Mouse (Mus musculus) urinary bladder, postnatal 36 days (tissue): ENCODE measurements around the gene Lhx5.

Experiments
- DNase-seq, 2 experiments: peaks; one replicate each; pipeline ENCODE4 v3.0.0; 2022; ENCODE audit warnings: low spot score in 2 of 2, mixed read lengths in 1 of 2

The Lhx5 gene

GRCm38 (mm10) chr5:120431649-120432485 lies at the start of gene Lhx5:
Gene Lhx5, plus strand, starts transcription at chr5:120431699.
- DNase-seq = no peak

- DNase-seq = no peak
Observed at GRCm38 (mm10) chr5:120386361-120386760, 45.1 kb upstream of the Lhx5 start.

GRCm38 (mm10) chr5:120388765-120389164 lies 42.7 kb upstream of the Lhx5 start:
- no peak for DNase-seq

- DNase-seq = no peak
Observed at GRCm38 (mm10) chr5:120389973-120390372, 41.5 kb upstream of the Lhx5 start.

GRCm38 (mm10) chr5:120393871-120394667 lies 37.4 kb upstream of the Lhx5 start:
- no peak for DNase-seq

- DNase-seq = no peak
Observed at GRCm38 (mm10) chr5:120397988-120398387, 33.5 kb upstream of the Lhx5 start.

- no peak for DNase-seq
Observed at GRCm38 (mm10) chr5:120404831-120405591, 26.5 kb upstream of the Lhx5 start.

- DNase-seq = no peak
Observed at GRCm38 (mm10) chr5:120408933-120409332, 22.6 kb upstream of the Lhx5 start.

GRCm38 (mm10) chr5:120409385-120410378 lies 21.8 kb upstream of the Lhx5 start:
- no peak for DNase-seq

- no peak for DNase-seq
Observed at GRCm38 (mm10) chr5:120413436-120413835, 18.1 kb upstream of the Lhx5 start.

GRCm38 (mm10) chr5:120420106-120420505 lies 11.4 kb upstream of the Lhx5 start:
- DNase-seq = no peak

GRCm38 (mm10) chr5:120424039-120424438 lies 7.5 kb upstream of the Lhx5 start:
- peak; percentile 28 to 60 for DNase-seq

GRCm38 (mm10) chr5:120424657-120425056 lies 6.8 kb upstream of the Lhx5 start:
- no peak for DNase-seq

- DNase-seq = no peak
Observed at GRCm38 (mm10) chr5:120425711-120426110, 5.8 kb upstream of the Lhx5 start.

- no peak for DNase-seq
Observed at GRCm38 (mm10) chr5:120426572-120426971, 4.9 kb upstream of the Lhx5 start.

- no peak for DNase-seq
Observed at GRCm38 (mm10) chr5:120427451-120427938, 4.0 kb upstream of the Lhx5 start.

- DNase-seq = no peak
Observed at GRCm38 (mm10) chr5:120428189-120428838, 3.2 kb upstream of the Lhx5 start.

GRCm38 (mm10) chr5:120428990-120429389 lies 2.5 kb upstream of the Lhx5 start:
- no peak for DNase-seq

GRCm38 (mm10) chr5:120429692-120430091 lies 1.8 kb upstream of the Lhx5 start:
- no peak for DNase-seq

- DNase-seq = no peak
Observed at GRCm38 (mm10) chr5:120431001-120431583, 407 bp upstream of the Lhx5 start.
